Mouse (Mus musculus) hindbrain, embryonic 13.5 days (tissue): ENCODE measurements around the gene Irx5. TPM values are rescaled to one million over a fixed set of nuclear protein-coding genes. Genes with fewer than 3 reads are reported as not detected.

ENCODE experiments used
- ATAC-seq: fragments of 200-750 bp; cut with Nextera tagmentation; 2 replicates; pipeline ENCODE4 v1.8.0; 2017; ENCODE audit warnings: moderate TSS enrichment; ENCODE audit not compliant: low FRiP score
- H3K27ac ChIP-seq: fragments of 300-500 bp; sonication (generic); 2 replicates; pipeline ENCODE4 v1.5.1; 2015; ENCODE audit warnings: inconsistent platforms, mild to moderate bottlenecking, moderate library complexity
- H3K27me3 ChIP-seq: fragments of 300-500 bp; sonication (generic); 2 replicates; pipeline ENCODE4 v1.6.1; 2015; ENCODE audit warnings: mild to moderate bottlenecking, inconsistent platforms
- H3K36me3 ChIP-seq: fragments of 300-500 bp; sonication (generic); 2 replicates; pipeline ENCODE4 v1.6.1; 2015; ENCODE audit warnings: mild to moderate bottlenecking, inconsistent platforms
- H3K4me1 ChIP-seq: fragments of 300-500 bp; sonication (generic); replicated peaks from 2 replicates; pipeline ENCODE4 v1.6.1; 2015; ENCODE audit warnings: inconsistent platforms
- H3K4me2 ChIP-seq: fragments of 300-500 bp; sonication (generic); 2 replicates; pipeline ENCODE4 v1.6.1; 2015; ENCODE audit warnings: inconsistent platforms, mild to moderate bottlenecking, moderate library complexity
- H3K4me3 ChIP-seq: fragments of 300-500 bp; sonication (generic); 2 replicates; pipeline ENCODE4 v1.5.1; 2015; ENCODE audit warnings: mild to moderate bottlenecking, inconsistent platforms
- H3K9ac ChIP-seq: fragments of 300-500 bp; sonication (generic); 2 replicates; pipeline ENCODE4 v1.6.1; 2015; ENCODE audit warnings: mild to moderate bottlenecking, inconsistent platforms
- H3K9me3 ChIP-seq: fragments of 300-500 bp; sonication (generic); 2 replicates; pipeline ENCODE4 v1.6.1; 2016; ENCODE audit warnings: inconsistent platforms
- WGBS: fragments of 180-500 bp; shearing (Covaris S2); methylation state at CpG from one replicate; pipeline ENCODE4 v1.1.7; 2015; 5-methylcytosine and 5-hydroxymethylcytosine counted together
- polyA plus RNA-seq: library from polyadenylated mRNA; unstranded; fragments of >200 nt; fragmentation: Nextera tagmentation; extraction: Ambion mirVana; gene quantifications from 2 replicates; pipeline ENCODE4 v1.2.1, GENCODE M21; 2015

Gene Irx5
- polyA plus RNA-seq, 1 experiment from 2014 or later, result 15.4 TPM

DNA sequence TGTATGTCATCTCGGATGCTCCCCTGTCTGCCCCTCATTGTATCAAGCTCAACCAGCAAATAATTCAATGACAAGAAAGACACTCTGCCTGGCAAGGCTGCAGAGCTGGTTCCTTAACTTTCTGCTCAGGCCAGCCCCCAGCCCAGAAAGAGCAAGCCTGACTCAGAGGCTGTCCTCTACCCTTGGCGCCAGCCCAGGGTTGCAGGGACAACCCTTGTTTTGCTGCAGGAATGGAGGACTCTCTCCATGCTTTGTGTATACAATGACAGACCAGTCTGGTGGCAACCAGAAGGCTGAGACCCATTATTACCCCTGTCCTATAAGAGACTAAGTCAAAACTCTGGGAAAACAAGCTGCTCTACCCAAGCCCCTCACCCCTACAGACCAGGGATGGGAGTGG lies 46.8 kb downstream of the Irx5 start:
- Histone ChIP-seq H3K4me1 (peaks cover 11% of the 10 kb centered on the region; the same call in 1 of the 2 replicates), H3K9me3 (no peaks in the 10 kb centered on the region), H3K27ac (no peak overlapping the region), H3K4me3 (no peak overlapping the region), H3K4me2 (no peak overlapping the region), H3K9ac (no peak overlapping the region), H3K36me3 (no peaks in the 10 kb centered on the region), H3K27me3 (peaks cover 6% of the 10 kb centered on the region; the same call in 1 of the 2 replicates)
- 70% methylated on average over 2 of the region's 2 CpGs for WGBS
- no peak for ATAC-seq

- Histone ChIP-seq H3K4me3 (no peak overlapping the region), H3K36me3 (no peaks in the 10 kb centered on the region), H3K27me3 (peaks cover 9% of the 10 kb centered on the region; the same call in 1 of the 2 replicates), H3K4me2 (no peak overlapping the region), H3K4me1 (peaks cover 11% of the 10 kb centered on the region; the same call in 1 of the 2 replicates), H3K27ac (no peak overlapping the region), H3K9me3 (no peaks in the 10 kb centered on the region), H3K9ac (no peak overlapping the region)
- 61% methylated on average over 7 of the region's 7 CpGs for WGBS
- 0 out of 2 replicates have a peak, but pooled peaks have one; percentile 24 for ATAC-seq
Observed at GRCm38 (mm10) chr8:92408092-92408491, 50.7 kb downstream of the Irx5 start.

GRCm38 (mm10) chr8:92413583-92413982 lies 56.2 kb downstream of the Irx5 start:
- H3K4me2 ChIP-seq, result no peak overlapping the region
- no peak for ATAC-seq
- H3K4me3 ChIP-seq, result no peak overlapping the region
- no peak overlapping the region for H3K27ac ChIP-seq
- no peak overlapping the region for H3K9ac ChIP-seq
- H3K36me3 ChIP-seq, result no peaks in the 10 kb centered on the region
- H3K9me3 ChIP-seq, result no peaks in the 10 kb centered on the region
- peaks cover 10% of the 10 kb centered on the region; the same call in 1 of the 2 replicates for H3K27me3 ChIP-seq
- H3K4me1 ChIP-seq, result peaks cover 2% of the 10 kb centered on the region; the same call in 1 of the 2 replicates
- 66% methylated on average over 6 of the region's 6 CpGs for WGBS

DNA sequence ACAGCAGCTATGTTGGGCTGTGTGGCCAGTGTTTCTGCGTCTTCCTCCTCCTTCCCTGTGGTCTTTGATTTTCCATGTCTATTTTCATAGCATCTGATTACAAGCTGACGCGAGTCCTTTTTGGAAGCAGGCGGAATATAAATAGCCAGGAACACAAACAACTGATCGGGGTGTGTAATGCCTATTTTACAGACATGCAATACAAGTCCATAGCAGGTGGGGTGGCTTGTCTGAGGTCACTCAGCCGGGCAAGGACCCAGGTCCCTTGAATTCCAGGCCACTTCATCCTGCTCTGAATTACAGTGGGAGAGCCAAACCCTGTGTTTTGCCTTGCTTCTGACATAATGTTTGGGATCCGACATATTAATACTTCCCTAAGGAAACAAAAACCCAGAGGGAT lies 63.2 kb downstream of the Irx5 start:
- ATAC-seq, result no peak
- no peak overlapping the region for H3K9ac ChIP-seq
- no peak overlapping the region for H3K4me3 ChIP-seq
- WGBS, result 81% methylated on average over 7 of the region's 7 CpGs
- H3K4me1 ChIP-seq, result no peaks in the 10 kb centered on the region
- no peak overlapping the region for H3K27ac ChIP-seq
- H3K9me3 ChIP-seq, result no peaks in the 10 kb centered on the region
- H3K4me2 ChIP-seq, result no peak overlapping the region
- H3K36me3 ChIP-seq, result no peaks in the 10 kb centered on the region
- H3K27me3 ChIP-seq, result no peaks in the 10 kb centered on the region
